Mouse (Mus musculus) stomach, adult 2 months (tissue): ENCODE measurements around the gene Grm5. TPM values are rescaled to one million over a fixed set of nuclear protein-coding genes. Genes with fewer than 3 reads are reported as not detected.

Experiments used
- polyA plus RNA-seq: library from polyadenylated mRNA; depleted of rRNA; stranded (reverse); fragments of >200 nt; gene quantifications from 2 replicates; pipeline ENCODE4 v1.2.3, GENCODE M21; 2012; rRNA removed

The Grm5 gene
- polyA plus RNA-seq: not detected in 2 replicates

DNA sequence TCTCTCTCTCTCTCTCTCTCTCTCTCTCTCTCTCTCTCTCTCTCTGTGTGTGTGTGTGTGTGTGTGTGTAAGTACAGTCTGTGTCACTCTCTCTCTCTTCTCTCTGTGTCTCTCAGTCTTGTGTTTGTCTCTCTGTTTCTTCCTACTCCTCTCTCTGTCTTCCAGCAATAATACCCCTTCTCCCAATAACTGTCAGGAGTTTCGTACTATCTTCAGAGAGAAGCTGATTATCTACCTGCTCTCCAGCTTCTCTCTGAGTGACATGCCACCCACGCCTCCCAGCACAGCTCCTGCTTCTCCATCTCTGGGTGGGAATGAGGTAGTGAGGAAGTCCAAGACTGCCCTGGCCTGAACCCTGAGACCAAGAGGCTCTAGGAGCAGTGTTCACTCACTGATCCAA, at the start of gene Grm5:
Gene Grm5 (plus strand): TSS at position 301 of the 400 bp plus-strand sequence.

Other genes with a start within 250 kb of the Grm5 start
- not detected in 2 replicates for gene Tyr, start 90.7 kb upstream of the Grm5 start, polyA plus RNA-seq